Mouse (Mus musculus) heart, postnatal 25 days (tissue): Measurements from ENCODE around the gene Slamf7. TPM values are rescaled to one million over a fixed set of nuclear protein-coding genes. Genes with fewer than 3 reads are reported as not detected.
"Not testable (repeated sequence)": the region's sequence is repeated elsewhere in the genome, so short reads cannot be mapped to it uniquely, and the experiment has no call there.

Source experiments
- DNase-seq: peaks from one replicate; pipeline ENCODE4 v3.0.0; 2022; ENCODE audit warnings: low spot score
- intact Hi-C: fragments of 180-260 bp; cut with DNase I; formaldehyde crosslinking; loops from one replicate; pipeline ENCODE4 v1.15.1; 2025
- total RNA-seq, 2 experiments: library from RNA; stranded (reverse); gene quantifications; 2 replicates each; pipeline ENCODE4 v1.2.3; 2021

The Slamf7 gene
- under 1 TPM; 0.18 to 0.22 TPM for total RNA-seq

DNA sequence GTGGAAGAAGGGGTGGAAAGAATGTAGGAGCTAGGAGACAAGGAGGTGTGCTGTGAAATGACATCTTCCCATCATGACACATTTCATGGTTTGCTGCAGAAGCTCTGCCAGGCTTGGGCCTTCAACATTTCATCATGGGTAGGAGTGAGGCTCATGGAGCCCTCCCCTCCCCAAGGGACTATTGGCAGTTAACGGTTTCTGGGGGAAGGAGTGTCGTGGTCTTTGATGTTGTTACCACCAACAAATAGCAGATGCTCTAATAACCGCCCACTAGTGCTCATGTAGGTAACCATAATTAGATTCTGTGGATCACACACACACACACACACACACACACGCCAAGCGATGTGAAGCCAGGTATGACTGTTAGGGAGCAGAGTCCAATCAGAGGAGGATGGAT lies at the start of gene Slamf7:
TSS of gene Slamf7 (minus strand) at position 302 of the 400 bp plus-strand sequence.
- intact Hi-C loops: no loop called here

DNA sequence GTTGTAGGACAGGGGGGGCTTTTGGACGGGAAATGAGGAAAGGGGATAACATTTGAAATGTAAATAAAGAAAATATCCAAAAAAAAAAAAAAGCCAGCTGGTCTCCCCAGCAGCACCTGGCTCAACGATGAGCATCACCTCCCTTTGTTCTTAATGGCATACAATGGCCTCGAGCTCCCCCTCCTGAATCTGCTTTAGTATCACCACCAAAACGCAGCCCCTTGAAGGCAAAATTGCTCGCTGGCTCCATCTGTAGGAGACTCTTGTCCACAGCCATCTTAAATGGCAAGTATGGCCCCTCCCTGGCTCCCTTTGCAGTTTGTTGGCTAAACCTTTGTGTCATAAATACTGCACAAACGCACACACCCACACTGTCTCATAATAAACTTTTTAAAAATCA lies 46.1 kb upstream of the Slamf7 start:
- DNase-seq: no peak

More for the DNA sequence above, at the start of gene Slamf7:
- no peak for DNase-seq

DNA sequence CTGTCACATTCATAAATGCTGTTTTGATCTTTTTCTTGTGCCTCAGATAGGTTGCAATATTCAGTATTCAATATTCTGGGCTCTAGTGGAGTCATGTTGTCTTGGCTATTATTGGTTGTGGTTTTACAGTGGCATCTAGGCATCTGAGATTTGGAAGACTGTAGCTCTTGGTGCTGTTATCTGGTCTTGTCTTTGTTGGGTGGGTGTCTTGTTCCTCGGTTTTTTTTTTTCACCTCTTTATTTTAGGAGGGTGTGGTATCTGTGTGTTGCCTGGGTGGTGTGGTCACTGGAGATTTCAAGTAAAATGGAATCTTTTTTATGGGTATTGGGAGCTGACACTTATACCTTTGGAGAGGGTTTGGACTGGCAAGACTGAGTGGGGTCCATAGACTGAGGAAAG lies 41.1 kb upstream of the Slamf7 start:
- no peak for DNase-seq
- intact Hi-C loops: no loop called here

More for the DNA sequence above, 46.1 kb upstream of the Slamf7 start:
- intact Hi-C loops: no loop called here

DNA sequence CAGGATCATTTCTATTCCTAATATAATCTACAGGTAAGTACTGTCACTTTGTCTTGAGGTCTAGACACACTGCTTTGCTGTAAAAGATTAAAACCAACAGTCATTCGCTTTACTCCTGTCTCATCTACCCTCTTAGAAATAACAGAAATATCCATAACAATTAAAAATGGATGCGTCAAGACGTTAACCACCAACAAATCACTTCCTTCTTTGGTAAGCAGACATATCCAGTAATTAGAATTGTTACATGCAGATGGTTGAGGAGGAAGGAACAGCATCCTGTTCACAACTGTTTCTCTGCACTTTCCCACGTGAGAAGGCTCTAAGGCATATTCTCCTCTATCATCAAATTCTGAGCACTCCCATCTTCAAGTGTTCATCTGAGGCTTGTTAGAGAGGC lies 34.5 kb upstream of the Slamf7 start:
- intact Hi-C loops: no loop called here
- DNase-seq: no peak

DNA sequence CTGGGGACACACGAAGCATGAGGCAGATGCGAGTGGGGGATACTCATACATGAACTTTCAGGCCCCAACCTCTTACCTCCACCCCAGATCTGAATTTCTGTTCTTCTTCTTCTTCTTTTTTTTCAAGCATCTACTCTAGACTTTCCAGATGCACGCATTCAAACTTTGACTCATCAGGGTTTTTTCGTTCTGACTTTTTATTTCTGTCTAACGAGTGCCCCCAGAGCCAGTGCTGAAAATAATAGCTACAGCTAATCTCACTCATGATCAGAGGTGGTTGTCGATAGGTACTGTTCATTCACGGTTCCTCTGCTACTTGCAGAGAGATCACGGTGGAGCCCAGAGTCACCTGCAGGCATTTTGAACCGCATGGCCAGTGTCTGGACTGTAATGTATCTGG lies 32.1 kb upstream of the Slamf7 start:
- DNase-seq: no peak
- intact Hi-C loops: no loop called here

DNA sequence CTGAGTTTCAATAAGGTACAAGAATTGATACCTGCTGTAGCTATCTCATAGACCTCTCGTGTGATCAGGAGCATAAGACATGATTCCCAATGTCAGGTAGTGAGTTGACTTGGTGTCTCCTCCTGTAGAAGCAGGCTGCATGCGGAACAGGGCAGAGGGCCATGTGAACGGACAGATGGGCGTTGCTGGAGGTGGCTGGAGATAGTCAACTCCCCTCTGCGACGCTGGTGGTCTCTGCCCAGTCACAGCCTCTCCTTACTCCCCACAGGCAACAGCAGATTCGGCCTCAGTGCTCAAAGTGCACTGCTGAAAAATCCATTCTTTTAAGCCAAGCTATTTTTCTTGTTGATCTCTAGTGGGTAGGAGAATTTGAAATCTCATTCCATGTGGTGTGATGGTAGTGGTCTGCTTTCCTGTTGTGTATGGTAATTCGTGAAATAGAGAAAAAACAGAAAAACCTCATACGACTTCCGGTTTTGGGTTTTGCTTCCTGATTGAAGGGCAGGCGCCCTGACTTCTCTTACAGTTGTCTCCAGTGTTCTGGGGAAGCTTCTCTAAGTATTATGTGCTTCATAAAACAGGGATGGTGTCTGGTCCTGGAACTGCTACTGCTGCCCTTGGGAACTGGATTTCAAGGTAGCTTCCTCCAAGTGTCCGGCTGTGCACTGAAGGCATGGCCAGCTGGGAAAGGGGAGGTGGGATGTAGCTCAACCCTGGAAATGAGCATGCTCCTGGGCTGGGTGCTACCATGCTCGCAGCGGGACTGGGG lies 28.9 kb upstream of the Slamf7 start, which contains the start of gene Cd48:
TSS of gene Cd48 (plus strand) at position 479 of the 769 bp plus-strand sequence.
- intact Hi-C loops: no loop called here
- DNase-seq: no peak

DNA sequence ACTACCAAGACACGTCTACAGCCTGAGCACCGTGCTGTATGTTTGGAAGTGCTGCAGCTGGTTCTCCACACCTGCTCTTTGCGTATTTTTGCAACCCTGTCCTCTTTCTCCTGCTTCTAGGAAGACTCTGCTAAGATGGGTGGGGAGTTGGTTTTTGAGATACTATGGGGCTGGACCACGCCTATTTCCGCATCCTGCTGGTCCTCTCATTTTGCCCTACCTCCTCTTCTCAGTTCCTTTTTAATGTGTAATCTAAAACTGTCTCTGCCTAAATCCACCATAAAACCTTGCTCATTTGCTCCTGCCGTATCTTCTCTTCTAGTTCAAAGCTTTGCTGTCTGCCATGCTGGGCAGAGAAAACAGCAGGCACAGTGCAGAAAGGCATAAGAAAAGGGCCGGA lies 28.2 kb upstream of the Slamf7 start:
- no peak for DNase-seq
- intact Hi-C loops: no loop called here

DNA sequence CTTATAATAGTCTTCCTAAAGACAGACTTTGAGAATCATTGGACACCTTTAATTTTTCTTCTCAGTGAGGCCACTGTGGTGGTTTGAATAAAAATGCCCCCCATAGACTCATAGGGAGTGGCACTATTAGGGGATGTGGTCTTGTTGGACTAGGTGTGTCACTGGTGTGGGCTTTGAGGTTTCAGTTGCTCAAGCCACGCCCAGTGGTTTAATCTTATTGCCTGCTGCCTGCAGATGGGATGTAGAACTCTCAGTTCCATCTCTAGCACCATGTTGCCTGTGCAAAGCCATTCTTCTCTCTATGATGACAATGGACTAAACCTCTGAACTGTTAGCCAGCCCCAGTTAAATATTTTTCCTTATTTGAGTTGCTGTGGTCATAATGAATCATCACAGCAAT lies 24.9 kb upstream of the Slamf7 start:
- DNase-seq: no peak
- intact Hi-C loops: no loop called here

DNA sequence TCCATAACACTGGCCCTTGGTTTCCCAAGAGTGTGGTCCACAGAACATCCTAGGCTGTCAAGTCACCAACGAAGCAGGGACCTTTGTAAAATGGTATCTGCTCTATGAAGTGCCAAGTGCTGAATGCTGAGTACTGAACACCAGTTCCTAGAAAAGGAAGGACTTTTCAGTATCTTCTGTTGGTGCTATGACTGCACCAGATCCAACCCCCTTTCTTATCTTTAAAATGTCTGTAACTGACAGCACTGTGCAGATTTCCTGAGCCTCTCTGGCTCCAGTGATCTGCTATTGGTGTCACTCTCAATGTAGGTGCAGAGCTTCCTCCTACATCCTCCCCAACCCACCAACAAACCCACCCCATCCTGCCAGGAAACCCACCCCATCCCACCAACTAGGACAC lies 21.6 kb upstream of the Slamf7 start:
- DNase-seq: no peak
- intact Hi-C loops: no loop called here

DNA sequence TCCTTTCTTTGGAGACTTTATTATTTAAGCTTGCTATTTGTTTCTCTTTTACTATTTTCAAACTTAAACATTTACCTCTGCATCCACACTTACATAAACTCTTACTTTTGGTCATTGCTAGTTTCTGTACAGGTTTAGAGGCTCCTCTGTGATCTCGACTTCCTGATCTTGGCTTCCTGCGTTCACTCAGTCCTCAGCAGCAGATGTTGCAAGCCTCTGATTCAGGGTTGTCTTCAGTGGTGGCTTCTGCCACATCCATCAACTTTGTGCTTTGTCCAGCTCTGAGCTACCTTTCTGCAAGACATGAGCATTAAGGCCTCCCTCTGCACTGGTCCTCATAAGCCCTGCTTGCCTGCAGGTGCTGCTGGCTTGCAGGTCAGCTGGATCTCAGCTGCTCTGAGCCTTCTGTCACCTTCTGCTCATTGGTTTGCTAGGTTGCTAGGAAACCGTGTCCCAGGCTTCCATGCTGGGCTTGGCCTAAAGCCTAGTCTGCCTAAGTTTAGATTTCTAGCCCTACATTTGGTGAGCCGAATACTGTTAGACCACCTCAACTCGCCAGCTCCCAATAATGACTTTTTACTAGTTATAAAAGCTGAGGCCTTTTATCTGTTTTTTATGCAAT lies 20.1 kb upstream of the Slamf7 start:
- DNase-seq: no peak
- intact Hi-C loops: no loop called here

DNA sequence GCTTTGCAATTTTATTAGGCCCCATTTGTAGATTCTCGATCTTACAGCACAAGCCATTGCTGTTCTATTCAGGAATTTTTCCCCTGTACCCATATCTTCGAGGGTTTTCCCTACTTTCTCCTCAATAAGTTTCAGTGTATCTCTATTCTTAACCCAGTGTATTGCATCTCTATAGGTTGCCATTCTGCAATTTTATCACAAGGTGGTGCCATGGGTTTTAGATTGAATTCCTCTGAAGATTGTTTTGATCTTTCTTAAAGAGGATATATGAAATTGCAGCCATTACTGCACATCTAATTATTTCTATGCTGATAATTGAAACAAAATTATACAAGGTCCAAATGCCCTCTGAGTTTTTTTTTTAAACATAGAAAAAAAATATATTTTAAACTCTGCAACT lies 19.6 kb upstream of the Slamf7 start:
- DNase-seq, intact Hi-C loops: not testable (repeated sequence)

DNA sequence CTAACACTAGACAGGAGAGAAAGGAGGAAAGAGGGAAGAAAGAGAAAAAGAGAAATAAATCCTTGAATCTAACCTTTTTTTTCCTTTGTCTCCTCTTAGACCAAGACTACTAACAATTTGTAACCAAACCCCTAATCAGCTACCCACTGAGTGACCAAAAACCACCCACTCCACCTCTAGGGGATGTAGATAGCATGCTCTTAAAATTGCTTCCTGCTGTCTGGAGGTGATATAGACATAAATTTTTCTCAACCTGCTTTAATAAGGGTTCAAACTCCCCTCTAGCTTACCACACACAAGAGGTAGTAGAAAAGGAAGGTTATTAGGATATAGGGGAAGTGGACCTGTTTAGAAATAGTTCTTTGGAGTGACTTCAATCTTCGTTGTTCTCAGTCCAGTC lies 14.3 kb upstream of the Slamf7 start:
- intact Hi-C loops: no loop called here

DNA sequence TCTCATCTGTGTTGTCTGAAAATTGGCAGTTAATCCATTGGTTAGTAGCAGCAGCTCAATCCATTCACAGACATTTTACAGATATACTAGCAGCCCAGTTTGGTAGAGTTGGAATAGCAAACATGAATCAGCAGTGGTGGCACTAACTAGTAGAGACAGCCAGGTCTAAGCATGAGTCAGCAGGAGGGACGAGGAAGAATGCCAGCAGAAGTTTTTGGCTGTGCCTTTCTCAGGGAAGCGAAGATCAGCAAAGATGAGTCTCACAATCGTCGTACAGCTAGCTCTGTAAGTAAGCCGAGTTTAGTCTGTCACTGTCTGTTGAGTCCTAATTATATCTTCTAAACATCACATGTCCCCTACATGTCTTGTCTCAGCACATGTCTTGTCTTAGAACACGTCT lies 13.5 kb upstream of the Slamf7 start:
- intact Hi-C loops: no loop called here
- no peak for DNase-seq

More for the DNA sequence above, 14.3 kb upstream of the Slamf7 start:
- DNase-seq: no peak

DNA sequence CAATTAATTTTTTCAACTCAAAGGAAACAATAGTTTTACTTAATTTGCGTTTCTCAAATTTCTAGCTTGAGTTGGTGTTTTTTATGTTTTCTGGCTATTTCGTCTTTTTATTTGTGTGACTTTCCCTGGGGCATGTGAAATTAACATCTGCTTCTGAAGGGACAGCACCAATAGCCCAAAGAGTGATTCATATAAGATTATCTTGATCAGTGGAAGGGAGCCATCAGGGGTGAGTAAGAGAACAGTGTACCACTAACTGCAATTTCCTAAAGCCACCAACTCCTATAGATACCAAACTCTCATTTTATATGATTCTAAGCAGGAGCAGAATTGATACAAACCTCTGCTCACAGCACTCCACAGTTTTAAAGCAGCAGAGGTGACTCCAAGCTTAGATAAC lies 10.9 kb upstream of the Slamf7 start:
- intact Hi-C loops: no loop called here
- DNase-seq: no peak

DNA sequence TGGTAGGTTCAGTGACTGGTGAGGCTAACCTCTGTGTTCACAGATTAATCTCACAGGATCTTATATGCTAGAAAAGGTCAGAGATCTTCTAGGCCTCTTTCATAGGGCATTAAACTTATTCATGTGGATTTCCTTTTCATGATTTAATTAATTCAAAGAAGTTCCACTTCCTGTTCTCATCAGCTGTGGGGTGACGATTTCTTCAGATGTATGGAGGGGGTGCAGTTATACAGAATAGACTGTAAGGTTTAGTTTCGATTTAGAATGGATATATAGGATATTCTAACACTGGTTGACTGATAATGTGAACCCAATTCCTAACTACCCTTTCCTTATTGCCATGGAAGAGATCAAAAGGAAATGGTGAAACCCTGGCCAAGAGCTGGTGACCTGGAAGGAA lies 8.6 kb upstream of the Slamf7 start:
- intact Hi-C loops: no loop called here
- DNase-seq: no peak

DNA sequence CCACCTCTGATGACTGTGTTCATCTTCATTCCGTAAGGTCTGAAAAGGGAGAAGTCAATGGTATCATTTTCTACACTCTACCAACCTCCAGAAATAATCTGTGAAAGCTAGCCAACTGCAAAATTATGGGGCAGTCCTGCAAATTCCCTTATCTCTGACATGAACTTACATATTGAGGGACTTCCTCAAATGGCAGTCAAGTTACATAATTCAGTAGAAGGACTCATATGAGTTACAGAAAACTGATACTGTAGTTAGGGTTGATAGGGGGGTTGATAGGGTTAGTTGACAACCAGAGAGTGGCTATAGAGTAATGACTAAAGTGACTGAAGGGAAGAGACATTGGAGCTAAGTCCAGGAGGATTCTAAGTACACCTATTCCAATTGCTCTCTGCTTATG lies 7.6 kb upstream of the Slamf7 start:
- DNase-seq: no peak
- intact Hi-C loops: no loop called here

DNA sequence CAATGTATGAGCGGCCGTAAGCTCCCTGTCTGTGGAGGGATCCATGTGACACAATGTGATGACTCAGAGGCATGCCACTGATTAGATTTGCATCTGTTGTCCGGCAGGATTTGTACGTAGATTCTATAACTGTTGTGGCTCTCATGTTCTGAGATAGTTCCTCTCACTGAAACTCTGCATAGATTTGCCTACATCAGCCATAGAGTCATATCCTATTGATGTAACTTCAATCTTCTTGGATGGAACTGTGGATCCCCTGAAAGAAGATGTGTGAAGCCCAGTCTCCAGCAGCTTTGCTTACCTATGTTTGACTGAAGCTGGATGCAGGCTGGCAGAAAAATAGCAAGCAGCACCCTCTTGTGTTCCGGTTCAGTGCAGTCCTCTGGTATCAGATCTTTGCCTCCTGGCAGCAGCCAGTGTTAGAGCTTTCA lies 5.7 kb upstream of the Slamf7 start:
- no peak for DNase-seq
- intact Hi-C loops: no loop called here

DNA sequence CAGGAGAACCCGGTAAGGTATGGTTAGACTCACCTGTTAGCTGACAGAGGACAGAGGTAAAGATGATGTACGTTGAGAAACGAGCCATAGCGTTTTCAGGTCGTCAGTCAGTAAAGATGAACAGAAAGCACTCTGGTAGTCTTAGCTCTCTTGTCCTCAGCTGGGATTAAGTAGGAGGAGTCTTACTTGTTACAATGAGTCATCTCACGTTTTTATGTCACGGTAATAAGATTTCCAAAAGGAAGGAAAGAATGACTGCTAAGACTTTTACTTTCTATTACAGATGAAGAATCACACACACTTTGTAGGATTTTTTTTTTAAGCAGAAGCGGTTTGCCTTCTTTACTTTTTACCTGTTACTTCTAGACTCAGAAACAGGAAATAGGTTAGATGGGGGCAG lies 4.0 kb downstream of the Slamf7 start:
- DNase-seq: no peak
- intact Hi-C loops: no loop called here

DNA sequence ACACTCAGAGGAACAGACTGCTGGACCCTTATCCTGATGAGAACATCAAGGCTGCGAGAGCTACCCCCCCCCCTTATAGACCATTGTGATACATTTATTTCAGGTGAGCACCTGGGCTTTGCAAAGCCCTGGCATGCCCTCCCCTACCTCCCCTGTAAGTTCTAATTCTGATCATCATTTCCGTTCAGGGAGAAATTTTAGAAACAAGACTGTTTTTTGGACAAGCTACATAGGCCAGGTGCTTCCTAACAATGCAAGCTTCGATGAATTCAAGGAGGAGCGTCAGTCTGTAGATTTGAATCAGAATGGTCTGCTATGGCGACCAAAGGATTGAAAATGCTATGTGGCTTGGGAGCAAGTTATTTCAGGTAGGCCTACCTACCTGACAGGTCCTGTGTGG lies 5.1 kb downstream of the Slamf7 start:
- DNase-seq: no peak
- intact Hi-C loops: no loop called here

DNA sequence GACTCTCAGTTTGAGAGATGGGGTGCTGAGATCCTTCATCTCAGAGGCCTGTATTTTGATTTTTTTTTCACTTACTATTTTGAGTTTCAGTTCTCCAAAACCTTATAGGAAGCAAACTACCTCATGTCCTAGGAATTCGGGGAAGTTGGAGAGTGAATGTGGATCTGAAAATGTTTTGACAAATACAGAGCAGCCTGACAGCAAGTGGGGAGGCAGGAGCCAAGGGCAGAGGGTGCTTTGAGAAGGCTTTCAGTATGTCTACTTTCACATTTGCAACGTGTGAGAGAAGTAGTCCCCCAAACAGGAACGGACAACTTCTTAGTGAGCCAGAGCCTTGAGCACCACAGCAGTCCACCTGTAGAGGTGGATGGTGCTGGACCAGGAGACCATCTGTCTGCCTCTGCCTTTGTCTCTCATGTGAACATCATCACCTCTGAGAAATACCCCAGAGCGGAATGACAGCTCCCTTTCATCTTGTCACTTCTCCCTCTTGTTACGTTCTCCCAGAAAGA lies 6.3 kb downstream of the Slamf7 start:
- intact Hi-C loops: no loop called here

DNA sequence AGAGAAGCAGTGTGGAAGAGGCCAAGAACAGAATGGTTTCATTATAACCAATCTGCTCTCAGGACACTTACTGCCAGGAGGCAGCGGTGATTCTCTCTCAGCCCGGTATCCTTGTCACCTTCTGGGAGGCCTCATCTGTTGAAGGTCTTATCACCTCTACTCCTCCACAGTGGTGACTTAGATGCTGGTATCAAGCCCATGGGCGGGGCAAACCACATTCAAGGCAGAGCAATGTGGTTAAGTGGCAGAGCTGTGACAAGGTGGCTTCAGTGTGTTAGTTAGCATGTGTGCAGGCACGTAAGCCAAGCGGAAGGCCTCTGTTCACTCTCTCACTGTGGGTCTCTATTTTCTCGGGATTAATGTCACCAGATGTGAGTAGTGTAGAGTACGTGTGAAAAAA lies 9.2 kb downstream of the Slamf7 start:
- DNase-seq: no peak
- intact Hi-C loops: no loop called here

More for the DNA sequence above, 6.3 kb downstream of the Slamf7 start:
- no peak for DNase-seq
